Mouse (Mus musculus) kidney, postnatal 0 days (tissue): ENCODE data around the gene Olfr832. TPM values are rescaled to one million over a fixed set of nuclear protein-coding genes. Genes with fewer than 3 reads are reported as not detected.
"Not testable (repeated sequence)": the region's sequence is repeated elsewhere in the genome, so short reads cannot be mapped to it uniquely, and the experiment has no call there.

Source experiments
- ATAC-seq: fragments of 200-750 bp; cut with Nextera tagmentation; replicated peaks from 2 replicates; pipeline ENCODE4 v1.8.0; 2017; ENCODE audit warnings: low read depth, moderate number of reproducible peaks, moderate TSS enrichment, moderate library complexity; ENCODE audit not compliant: low FRiP score
- DNase-seq: peaks from one replicate; pipeline ENCODE4 v3.0.0-alpha.2; 2016; ENCODE audit warnings: low spot score
- H3K27ac ChIP-seq: fragments of 300-500 bp; sonication (generic); 2 replicates; pipeline ENCODE4 v1.5.1; 2014; ENCODE audit warnings: mild to moderate bottlenecking
- H3K27me3 ChIP-seq: fragments of 300-500 bp; sonication (generic); 2 replicates; pipeline ENCODE4 v1.6.1; 2014; ENCODE audit warnings: low read length, mixed read lengths; ENCODE audit not compliant: insufficient read depth
- H3K36me3 ChIP-seq: fragments of 300-500 bp; sonication (generic); 2 replicates; pipeline ENCODE4 v1.6.1; 2014; ENCODE audit warnings: low read length, mixed read lengths; ENCODE audit not compliant: insufficient read depth
- H3K4me1 ChIP-seq: fragments of 300-500 bp; sonication (generic); replicated peaks from 2 replicates; pipeline ENCODE4 v1.6.1; 2014; ENCODE audit warnings: antibody characterized with exemption, low read length, mixed read lengths; ENCODE audit not compliant: insufficient read depth
- H3K4me2 ChIP-seq: fragments of 300-500 bp; sonication (generic); 2 replicates; pipeline ENCODE4 v1.6.1; 2014; ENCODE audit warnings: mild to moderate bottlenecking, low read length, moderate library complexity, mixed read lengths
- H3K4me3 ChIP-seq: fragments of 300-500 bp; sonication (generic); replicated peaks from 2 replicates; pipeline ENCODE4 v1.5.1; 2014; ENCODE audit warnings: low read depth, low read length
- H3K9ac ChIP-seq: fragments of 300-500 bp; sonication (generic); 2 replicates; pipeline ENCODE4 v1.6.1; 2014; ENCODE audit warnings: low read depth, low read length
- H3K9me3 ChIP-seq: fragments of 300-500 bp; sonication (generic); replicated peaks from 2 replicates; pipeline ENCODE4 v1.6.1; 2016; ENCODE audit warnings: low read length, inconsistent platforms, mixed read lengths
- CTCF ChIP-seq: IDR thresholded peaks from 2 replicates; pipeline ENCODE4 v1.5.1; 2016; ENCODE audit warnings: antibody characterized with exemption, low read depth, mild to moderate bottlenecking, moderate library complexity
- WGBS: fragments of 180-500 bp; shearing (Covaris S2); extraction: QIAGEN DNeasy Blood & Tissue Kit; methylation state at CpG from one replicate; pipeline ENCODE4 v1.1.7; 2014; 5-methylcytosine and 5-hydroxymethylcytosine counted together
- polyA plus RNA-seq: library from polyadenylated mRNA; unstranded; fragments of >200 nt; fragmentation: Nextera tagmentation; extraction: Ambion mirVana; gene quantifications from 2 replicates; pipeline ENCODE4 v1.2.1, GENCODE M21; 2015

Gene Olfr832
- 0.04 TPM in 1 of 2 replicates, not detected in the other for polyA plus RNA-seq

- not testable (repeated sequence) for H3K4me1 ChIP-seq, DNase-seq, H3K4me3 ChIP-seq, H3K27me3 ChIP-seq, H3K9me3 ChIP-seq, H3K9ac ChIP-seq, H3K27ac ChIP-seq, H3K36me3 ChIP-seq, H3K4me2 ChIP-seq, ATAC-seq
- 75% methylated on average over 2 of the region's 2 CpGs for WGBS
These were observed at the start of gene Olfr832 for GRCm38 (mm10) chr9:18936822-18937221. TSS of gene Olfr832 (plus strand) at chr9:18937122.

- not testable (repeated sequence) for H3K36me3 ChIP-seq, DNase-seq, ATAC-seq, H3K4me2 ChIP-seq, H3K4me3 ChIP-seq, H3K27me3 ChIP-seq, H3K9ac ChIP-seq, H3K4me1 ChIP-seq, H3K27ac ChIP-seq, H3K9me3 ChIP-seq
- WGBS, result 84% methylated on average over 2 of the region's 2 CpGs
These were observed 29.2 kb upstream of the Olfr832 start for GRCm38 (mm10) chr9:18907699-18908098.

GRCm38 (mm10) chr9:18927921-18928320, 9.0 kb upstream of the Olfr832 start:
- not testable (repeated sequence) for H3K4me2 ChIP-seq, DNase-seq, H3K27ac ChIP-seq, H3K9ac ChIP-seq, H3K27me3 ChIP-seq, H3K4me3 ChIP-seq, ATAC-seq, H3K9me3 ChIP-seq, H3K36me3 ChIP-seq, H3K4me1 ChIP-seq
- 84% methylated on average over 15 of the region's 16 CpGs for WGBS

GRCm38 (mm10) chr9:18962021-18962420, 25.1 kb downstream of the Olfr832 start:
- no peak for TF ChIP-seq CTCF

GRCm38 (mm10) chr9:18987690-18988089, 50.8 kb downstream of the Olfr832 start, which contains the start of gene Olfr834:
TSS of gene Olfr834 (plus strand) at chr9:18987990.
- Histone ChIP-seq H3K4me2 (no peak within 1 kb of the TSS), H3K27me3 (no peaks in the 10 kb centered on the region)

More at GRCm38 (mm10) chr9:18962021-18962420, 25.1 kb downstream of the Olfr832 start:
- no peak overlapping the region for H3K4me3 ChIP-seq
- H3K36me3 ChIP-seq, result no peaks in the 10 kb centered on the region
- H3K27ac ChIP-seq, result no peak overlapping the region
- no peak for DNase-seq
- no peaks in the 10 kb centered on the region for H3K27me3 ChIP-seq
- no peaks in the 10 kb centered on the region for H3K9me3 ChIP-seq
- H3K4me1 ChIP-seq, result no peaks in the 10 kb centered on the region
- no peak overlapping the region for H3K4me2 ChIP-seq
- no peak overlapping the region for H3K9ac ChIP-seq
- no peak for ATAC-seq

More at GRCm38 (mm10) chr9:18987690-18988089, 50.8 kb downstream of the Olfr832 start, which contains the start of gene Olfr834:
- 75% methylated on average over 3 of the region's 3 CpGs for WGBS
- TF ChIP-seq CTCF, result no peak
- no peaks in the 10 kb centered on the region for H3K9me3 ChIP-seq
- no peaks in the 10 kb centered on the region for H3K36me3 ChIP-seq
- no peak within 1 kb of the TSS for H3K27ac ChIP-seq
- H3K4me1 ChIP-seq, result no peaks in the 10 kb centered on the region
- H3K9ac ChIP-seq, result no peak within 1 kb of the TSS
- no peak within 1 kb of the TSS for H3K4me3 ChIP-seq
- ATAC-seq (no peak), DNase-seq (no peak)

Other genes starting within 250 kb of the Olfr832 start
- gene Olfr24, start 173.1 kb upstream of the Olfr832 start, polyA plus RNA-seq, result not detected in 2 replicates
- not detected in 2 replicates for gene Olfr828, start 117.6 kb upstream of the Olfr832 start, polyA plus RNA-seq
- gene Olfr829, start 82.2 kb upstream of the Olfr832 start, polyA plus RNA-seq, result 0.09 and 0.16 TPM in 2 replicates
- gene Olfr830, start 62.4 kb upstream of the Olfr832 start, polyA plus RNA-seq, result 0.07 TPM in 1 of 2 replicates, not detected in the other
- not detected in 2 replicates for gene Olfr834, start 50.9 kb downstream of the Olfr832 start, polyA plus RNA-seq
- not detected in 2 replicates for gene Olfr835, start 95.6 kb downstream of the Olfr832 start, polyA plus RNA-seq
- not detected in 2 replicates for gene Olfr836, start 183.3 kb downstream of the Olfr832 start, polyA plus RNA-seq
- gene Olfr837, start 199.2 kb downstream of the Olfr832 start, polyA plus RNA-seq, result not detected in 2 replicates
- gene Olfr839-ps1, start 240.2 kb downstream of the Olfr832 start, polyA plus RNA-seq, result not detected in 2 replicates